Mouse (Mus musculus) ES-E14 (cell line): Measurements from ENCODE around the gene Asb6. TPM values are rescaled to one million over a fixed set of nuclear protein-coding genes. Genes with fewer than 3 reads are reported as not detected.
A peak's percentile ranks its signal among the peaks of the same experiment; 100 is the strongest.

Source experiments
- DNase-seq: peaks from one replicate; pipeline ENCODE4 v3.0.0-alpha.2; 2013; ENCODE audit warnings: low read depth, low spot score
- H3K27ac ChIP-seq: 2 replicates; pipeline ENCODE4 v1.5.1; 2012; ENCODE audit warnings: low read depth, mild to moderate bottlenecking, low read length, moderate library complexity, mixed read lengths; ENCODE audit not compliant: poor library complexity, insufficient read depth, severe bottlenecking
- H3K36me3 ChIP-seq: 2 replicates; pipeline ENCODE4 v1.6.1; 2012; ENCODE audit warnings: mild to moderate bottlenecking, low read length, moderate library complexity, mixed read lengths; ENCODE audit not compliant: control insufficient read depth, poor library complexity, insufficient read depth, severe bottlenecking
- H3K4me1 ChIP-seq, 2 experiments: fragments of 150-350 bp in 1 of 2; sonication (generic) in 1 of 2; 2 replicates each; pipeline ENCODE4 v1.6.1; 2012; ENCODE audit warnings: low read length in 2 of 2, mild to moderate bottlenecking in 1 of 2, mixed read lengths in 1 of 2; ENCODE audit not compliant: control insufficient read depth in 2 of 2, insufficient read depth in 2 of 2, poor library complexity in 1 of 2
- H3K4me3 ChIP-seq, 2 experiments: fragments of 150-350 bp in 1 of 2; sonication (generic) in 1 of 2; 2 replicates each; pipeline ENCODE4 v1.5.1; 2012; ENCODE audit warnings: low read length in 2 of 2, low read depth in 1 of 2, mild to moderate bottlenecking in 1 of 2, mixed read lengths in 1 of 2; ENCODE audit not compliant: insufficient read depth in 1 of 2, poor library complexity in 1 of 2, severe bottlenecking in 1 of 2
- H3K9ac ChIP-seq: 2 replicates; pipeline ENCODE4 v1.6.1; 2012; ENCODE audit warnings: low read depth, mild to moderate bottlenecking, low read length, mixed read lengths; ENCODE audit not compliant: poor library complexity, insufficient read depth, severe bottlenecking
- H3K9me3 ChIP-seq: fragments of 150-350 bp; sonication (generic); 2 replicates; pipeline ENCODE4 v1.6.1; 2012; ENCODE audit warnings: low read depth, mild to moderate bottlenecking, low read length; ENCODE audit not compliant: control insufficient read depth, insufficient read depth
- CHD2 ChIP-seq: IDR thresholded peaks from 2 replicates; pipeline ENCODE4 v1.6.1; 2014; ENCODE audit warnings: mild to moderate bottlenecking, low read depth, low read length, inconsistent platforms
- HCFC1 ChIP-seq: IDR thresholded peaks from 2 replicates; pipeline ENCODE4 v1.6.1; 2012; ENCODE audit warnings: low read length, inconsistent platforms, borderline replicate concordance; ENCODE audit not compliant: insufficient read depth
- MAFK ChIP-seq: IDR thresholded peaks from 2 replicates; pipeline ENCODE4 v1.6.1; 2014; ENCODE audit warnings: mild to moderate bottlenecking, low read depth, low read length, inconsistent platforms; ENCODE audit not compliant: insufficient read depth
- ZC3H11A ChIP-seq: IDR thresholded peaks from 2 replicates; pipeline ENCODE4 v1.6.1; 2012; ENCODE audit warnings: low read depth, mild to moderate bottlenecking, inconsistent platforms, low read length, borderline replicate concordance
- ZNF384 ChIP-seq: IDR thresholded peaks from 2 replicates; pipeline ENCODE4 v1.6.1; 2012; ENCODE audit warnings: low read depth, low read length, inconsistent platforms
- in situ Hi-C, 2 experiments: fragments of 600-800 bp; cut with MboI; formaldehyde crosslinking; loops; one replicate each; pipeline ENCODE4 v1.15.1; 2025; ENCODE audit warnings: low sequenced_read_pairs in 2 of 2, inconsistent platforms in 1 of 2; ENCODE audit not compliant: unreplicated experiment in 2 of 2
- total RNA-seq: library from RNA; depleted of rRNA; stranded (reverse); fragments of 300-350 nt; gene quantifications from 2 replicates; pipeline ENCODE4 v1.2.3, GENCODE M21; 2012

Gene Asb6
- total RNA-seq, 1 experiment: 73.6 TPM

GRCm38 (mm10) chr2:30833644-30834043, 3.5 kb upstream of the Asb6 start:
- in situ Hi-C loops: no loop called here
- DNase-seq: no peak
- Histone ChIP-seq H3K4me3 (no peak overlapping the region), H3K36me3 (no peaks in the 10 kb centered on the region), H3K27ac (no peak overlapping the region), H3K9me3 (no peaks in the 10 kb centered on the region), H3K9ac (no peak overlapping the region), H3K4me1 (peaks cover 5 to 18% of the 10 kb centered on the region in 2 experiments)
- TF ChIP-seq ZNF384 (no peak), MAFK (no peak), HCFC1 (no peak), ZC3H11A (no peak), CHD2 (no peak)

GRCm38 (mm10) chr2:30829315-30829714, 818 bp downstream of the Asb6 start:
- Histone ChIP-seq H3K4me3 (no peak overlapping the region), H3K4me1 (peaks cover 0 to 5% of the 10 kb centered on the region in 2 experiments; a peak in 2 of 4 replicates), H3K9me3 (no peaks in the 10 kb centered on the region), H3K36me3 (peaks cover 20% of the 10 kb centered on the region), H3K9ac (no peak overlapping the region), H3K27ac (no peak overlapping the region)
- in situ Hi-C loops: no loop called here
- peak; percentile 83 for DNase-seq
- TF ChIP-seq MAFK (no peak; the same call in 1 of the 2 replicates), ZNF384 (peak; percentile 88), HCFC1 (no peak)

- Histone ChIP-seq H3K4me3 (peak overlapping the region; percentile 83 to 97), H3K36me3 (peaks cover 34% of the 10 kb centered on the region), H3K9ac (peak overlapping the region; percentile 87), H3K27ac (0 out of 2 replicates have a peak overlapping the region, but pooled peaks have one; percentile 6), H3K4me1 (peaks cover 0 to 13% of the 10 kb centered on the region in 2 experiments; a peak in 2 of 4 replicates), H3K9me3 (no peaks in the 10 kb centered on the region)
- no peak for TF ChIP-seq MAFK
- TF ChIP-seq ZNF384: no peak
- TF ChIP-seq ZC3H11A: 0 out of 2 replicates have a peak, but pooled peaks have one; percentile 8
- peak; percentile 80 for TF ChIP-seq HCFC1
- in situ Hi-C loops: no loop called here
- DNase-seq: peak; percentile 91
These were observed 2.2 kb downstream of the Asb6 start for GRCm38 (mm10) chr2:30827749-30828475.

- in situ Hi-C loops: no loop called here
- no peaks in the 10 kb centered on the region for H3K9me3 ChIP-seq
- H3K9ac ChIP-seq: peak overlapping the region; percentile 87
- 0 out of 2 replicates have a peak, but pooled peaks have one; percentile 2 for TF ChIP-seq MAFK
- TF ChIP-seq CHD2: no peak
- TF ChIP-seq HCFC1: peak; percentile 44; the same call in 1 of the 2 replicates
- peaks cover 41% of the 10 kb centered on the region for H3K36me3 ChIP-seq
- DNase-seq: peak; percentile 33
- peaks cover 0 to 17% of the 10 kb centered on the region in 2 experiments; a peak in 2 of 4 replicates for H3K4me1 ChIP-seq
- peak overlapping the region; percentile 83 to 97 for H3K4me3 ChIP-seq
- H3K27ac ChIP-seq: 0 out of 2 replicates have a peak overlapping the region, but pooled peaks have one; percentile 6
These were observed 3.0 kb downstream of the Asb6 start for GRCm38 (mm10) chr2:30826825-30827748.
